Mouse (Mus musculus): ENCODE data around the gene 2510009E07Rik.

Gene 2510009E07Rik

DNA sequence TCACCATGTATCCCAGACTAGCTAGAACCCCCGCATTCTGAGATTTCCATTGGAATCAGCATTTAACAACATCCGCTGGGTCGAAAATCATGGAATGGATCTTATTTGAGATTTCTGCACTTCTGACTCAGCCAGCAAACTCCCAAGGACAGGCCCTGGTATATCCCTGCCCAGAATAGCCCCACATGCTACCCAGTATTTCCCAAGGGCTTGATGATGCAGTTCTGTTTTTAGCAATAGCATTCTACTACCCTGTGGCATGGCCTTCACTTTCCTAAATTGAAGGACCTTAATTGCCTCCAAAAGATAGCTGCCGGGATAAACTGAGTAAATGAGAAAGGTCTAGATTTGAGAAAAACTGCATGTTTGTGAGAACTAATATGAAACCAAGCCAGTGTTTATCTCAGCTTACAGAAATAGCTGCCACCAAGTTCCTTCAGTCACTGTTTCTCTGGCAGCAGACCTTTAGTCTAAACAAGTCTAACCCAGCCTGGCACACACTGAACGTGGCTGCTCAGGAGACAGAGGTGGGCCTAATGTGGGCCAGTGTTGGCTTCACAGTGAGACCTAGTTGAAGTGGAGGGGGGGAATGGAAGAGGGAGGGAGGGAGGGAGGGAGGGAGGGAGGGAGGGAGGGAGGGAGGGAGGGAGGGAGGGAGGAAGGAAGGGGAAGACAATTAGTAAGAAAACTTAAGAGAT, 58.2 kb downstream of the 2510009E07Rik start:
- in situ Hi-C loops (cut with MboI, MseI): no loop called here

- in situ Hi-C loops (cut with MboI, MseI): no loop called here
Observed at GRCm38 (mm10) chr16:21634460-21634859, 60.0 kb downstream of the 2510009E07Rik start.

- in situ Hi-C loops (cut with MboI, MseI): no loop called here
Observed at GRCm38 (mm10) chr16:21631815-21632222, 62.6 kb downstream of the 2510009E07Rik start.

- in situ Hi-C loops (cut with MboI, MseI): no loop called here
Observed at GRCm38 (mm10) chr16:21630614-21631013, 63.9 kb downstream of the 2510009E07Rik start.

DNA sequence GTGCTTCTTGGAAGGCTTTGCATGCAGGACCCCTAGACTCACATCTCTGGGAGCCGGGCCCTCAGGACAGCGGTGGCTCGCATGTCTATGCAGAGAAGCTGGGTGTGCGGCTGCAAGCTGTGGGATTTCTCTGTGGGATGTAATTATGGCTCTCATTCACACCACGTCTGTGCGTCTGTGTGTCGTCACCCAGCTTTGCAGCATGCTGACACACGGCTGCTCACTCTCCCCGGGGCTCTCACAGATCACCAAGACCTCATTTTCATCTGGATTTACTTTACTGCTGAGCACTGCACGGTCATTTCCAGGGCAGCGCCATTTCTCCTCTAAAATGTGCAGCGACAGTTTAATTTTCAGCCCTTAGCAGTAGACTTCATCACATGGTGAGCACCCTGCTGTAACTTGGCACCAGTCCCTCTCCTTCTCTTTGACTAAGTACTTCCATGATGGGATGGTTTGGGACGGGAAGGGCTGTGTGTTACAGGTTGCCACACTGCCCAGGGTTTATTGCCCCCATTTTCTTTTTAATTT, 66.3 kb downstream of the 2510009E07Rik start:
- in situ Hi-C loops (cut with MboI, MseI): no loop called here

GRCm38 (mm10) chr16:21627248-21627647, 67.2 kb downstream of the 2510009E07Rik start:
- in situ Hi-C loops (cut with MboI, MseI): no loop called here

DNA sequence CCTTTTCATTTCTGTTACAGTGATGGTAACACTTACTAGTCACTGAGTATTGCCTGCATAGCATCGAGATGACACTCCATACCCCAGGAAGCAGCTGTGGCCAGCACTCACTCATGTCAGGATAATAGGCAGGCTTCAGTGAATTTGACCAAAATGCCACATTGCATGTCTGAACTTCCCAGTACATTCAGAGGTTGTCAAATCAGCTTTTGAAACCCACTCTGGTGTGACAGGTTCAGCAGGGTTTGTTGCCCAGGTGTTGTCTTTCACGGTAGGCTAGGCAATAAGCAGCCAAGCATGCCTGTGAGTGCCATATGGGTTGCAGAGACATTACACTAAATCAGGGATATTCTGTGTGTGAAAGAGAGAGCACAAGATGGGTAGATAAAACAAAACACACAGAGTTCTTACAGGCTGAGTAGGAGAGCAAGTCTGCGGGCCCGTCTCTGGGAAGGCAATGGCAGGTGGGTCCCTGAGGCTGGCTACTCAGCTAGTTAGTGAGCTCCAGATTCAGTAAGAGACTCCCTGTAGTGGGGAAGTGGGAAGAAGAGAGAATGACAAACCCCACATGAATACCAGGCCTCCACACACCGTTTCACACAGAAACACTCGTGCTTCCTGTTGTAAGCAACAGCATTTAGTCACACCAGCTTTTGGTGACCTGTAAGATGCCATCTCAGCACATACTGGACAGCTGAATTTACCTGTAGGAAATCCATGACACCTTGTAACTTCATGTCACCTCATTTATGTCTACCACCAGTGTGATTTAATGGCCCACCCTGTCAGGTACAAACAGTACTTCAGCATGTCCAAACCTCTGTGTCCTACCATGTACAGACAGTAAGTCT, 68.5 kb downstream of the 2510009E07Rik start:
- in situ Hi-C loops (cut with MboI, MseI): no loop called here

GRCm38 (mm10) chr16:21620630-21621029, 73.8 kb downstream of the 2510009E07Rik start:
- in situ Hi-C loops (cut with MboI, MseI): no loop called here

GRCm38 (mm10) chr16:21615802-21616201, 78.7 kb downstream of the 2510009E07Rik start:
- in situ Hi-C loops (cut with MboI, MseI): loop anchor here in 1 of 2 experiments (5.0 kb wide), 1 partner anchor 111 kb away; no protein-coding TSS in a partner anchor

DNA sequence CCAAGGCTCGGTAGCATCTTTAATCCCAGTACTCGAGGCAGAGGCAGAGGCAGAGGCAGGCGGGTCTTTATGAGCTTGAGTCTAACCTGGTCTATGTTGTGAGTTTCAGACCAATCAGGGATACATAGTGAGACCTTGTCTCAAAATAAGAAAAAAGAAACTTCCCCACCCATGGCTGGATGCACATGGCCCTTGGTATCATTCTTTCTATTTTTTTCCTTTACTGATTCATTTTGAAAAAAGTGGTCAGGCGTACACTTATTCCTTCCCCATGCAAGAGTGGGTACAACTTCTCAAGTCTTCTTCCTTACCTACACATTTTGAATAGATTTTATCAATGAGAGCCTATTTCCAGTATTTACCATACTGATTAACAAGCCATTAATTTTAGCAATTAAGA, 84.0 kb downstream of the 2510009E07Rik start:
- in situ Hi-C loops (cut with MboI, MseI): loop anchor here in 1 of 2 experiments (5.0 kb wide), 1 partner anchor 117 kb away; no protein-coding TSS in a partner anchor

- in situ Hi-C loops (cut with MboI, MseI): no loop called here
Observed at GRCm38 (mm10) chr16:21608176-21608865, 86.1 kb downstream of the 2510009E07Rik start.

DNA sequence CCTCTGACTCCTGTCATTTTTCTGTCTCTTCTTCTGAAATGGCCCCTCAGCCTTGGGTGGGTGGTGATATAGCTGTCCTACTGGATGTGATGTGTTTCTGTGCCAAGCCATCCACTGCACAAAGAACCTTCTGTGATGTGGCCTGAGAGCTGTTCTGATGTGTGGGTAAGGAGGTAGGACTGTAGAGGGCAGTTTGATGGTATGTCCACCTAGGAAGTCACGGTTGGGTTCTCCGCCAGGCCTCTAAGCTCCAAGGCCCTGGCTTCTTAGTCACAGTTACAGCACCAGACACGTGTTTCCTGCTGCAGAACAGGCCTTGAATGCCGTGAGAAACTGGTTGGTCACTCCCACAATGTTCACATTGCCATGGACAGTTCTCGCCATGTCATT, 86.8 kb downstream of the 2510009E07Rik start:
- in situ Hi-C loops (cut with MboI, MseI): no loop called here

GRCm38 (mm10) chr16:21607021-21607650, 87.3 kb downstream of the 2510009E07Rik start:
- in situ Hi-C loops (cut with MboI, MseI): no loop called here

GRCm38 (mm10) chr16:21606249-21607020, 88.0 kb downstream of the 2510009E07Rik start:
- in situ Hi-C loops (cut with MboI, MseI): no loop called here

- in situ Hi-C loops (cut with MboI, MseI): no loop called here
Observed at GRCm38 (mm10) chr16:21604354-21604753, 90.1 kb downstream of the 2510009E07Rik start.

Measured in T-helper 17 cell (primary cell).